Mouse (Mus musculus) frontal cortex, postnatal 14 days (tissue): ENCODE results near the gene Zmiz2.
A peak's percentile ranks its signal among the peaks of the same experiment; 100 is the strongest.
"Not testable (repeated sequence)": the region's sequence is repeated elsewhere in the genome, so short reads cannot be mapped to it uniquely, and the experiment has no call there.

ENCODE experiments used
- DNase-seq, 2 experiments: peaks; one replicate each; pipeline ENCODE4 v3.0.0; 2022; ENCODE audit warnings: low spot score in 2 of 2

Zmiz2 gene

DNA sequence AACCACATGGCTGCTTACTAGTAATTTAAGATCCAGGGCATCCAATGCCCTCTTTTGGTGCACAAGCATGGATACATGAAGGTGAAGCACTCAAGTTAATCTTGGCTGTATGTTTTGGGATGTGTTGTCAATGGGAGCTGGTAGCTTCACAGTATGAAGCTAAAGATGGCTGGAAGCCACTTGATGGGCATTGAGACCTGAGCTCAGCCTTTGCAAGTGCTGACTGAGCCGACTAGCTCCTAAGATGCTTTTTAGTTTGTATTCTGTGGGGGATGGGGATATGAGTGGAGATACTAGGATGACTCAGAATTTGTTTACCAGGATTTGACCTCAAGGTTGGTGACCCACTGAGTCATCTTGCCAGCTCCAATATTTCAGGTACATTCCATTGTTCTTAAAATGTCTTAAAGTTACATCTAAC is 31.4 kb downstream of the Zmiz2 start:
- DNase-seq = no peak

GRCm38 (mm10) chr11:6420722-6421350 is 32.0 kb downstream of the Zmiz2 start:
- no peak for DNase-seq

DNA sequence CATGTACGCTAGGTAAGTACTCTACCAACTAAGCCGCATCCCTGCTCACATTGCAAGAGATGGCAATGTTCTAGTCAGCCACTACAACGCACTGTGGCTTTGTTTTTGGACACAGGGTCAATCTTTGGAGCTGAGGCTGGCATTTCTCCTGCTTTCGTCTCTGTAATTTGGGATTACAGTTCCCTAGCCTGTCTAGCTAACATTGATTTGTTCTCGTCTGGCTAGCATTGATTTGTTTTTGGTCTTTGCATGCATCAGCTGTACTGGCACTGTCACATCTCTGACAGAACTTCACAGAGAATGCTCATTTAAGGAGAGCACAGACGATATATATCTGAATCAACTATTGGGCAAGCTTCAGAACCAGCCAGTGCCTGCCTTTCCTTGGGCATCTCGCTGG is 41.3 kb downstream of the Zmiz2 start:
- no peak for DNase-seq

GRCm38 (mm10) chr11:6436442-6436841 is 47.6 kb downstream of the Zmiz2 start:
- no peak for DNase-seq

DNA sequence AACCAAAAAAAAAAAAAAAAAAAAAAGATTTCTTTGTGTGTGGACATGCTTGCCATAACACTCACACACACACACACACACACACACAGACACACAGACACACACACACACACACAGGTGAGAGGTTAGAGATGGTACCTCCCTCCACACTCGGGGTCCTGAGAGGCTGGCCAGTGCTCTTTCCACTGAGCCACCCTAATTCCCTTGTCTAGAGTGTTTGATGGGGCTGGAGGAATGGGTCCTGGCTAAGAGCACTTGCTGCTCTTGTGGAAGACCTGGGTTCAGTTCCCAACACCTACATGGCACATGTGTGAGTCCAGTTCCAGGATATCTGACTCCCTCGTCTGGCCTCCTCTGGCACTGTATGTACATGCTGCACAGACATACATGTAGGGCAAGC is 48.8 kb downstream of the Zmiz2 start:
- no peak for DNase-seq

- DNase-seq = no peak
Measured at GRCm38 (mm10) chr11:6440171-6440570, 51.3 kb downstream of the Zmiz2 start.

- no peak for DNase-seq
Measured at GRCm38 (mm10) chr11:6442566-6442965, 53.7 kb downstream of the Zmiz2 start.

DNA sequence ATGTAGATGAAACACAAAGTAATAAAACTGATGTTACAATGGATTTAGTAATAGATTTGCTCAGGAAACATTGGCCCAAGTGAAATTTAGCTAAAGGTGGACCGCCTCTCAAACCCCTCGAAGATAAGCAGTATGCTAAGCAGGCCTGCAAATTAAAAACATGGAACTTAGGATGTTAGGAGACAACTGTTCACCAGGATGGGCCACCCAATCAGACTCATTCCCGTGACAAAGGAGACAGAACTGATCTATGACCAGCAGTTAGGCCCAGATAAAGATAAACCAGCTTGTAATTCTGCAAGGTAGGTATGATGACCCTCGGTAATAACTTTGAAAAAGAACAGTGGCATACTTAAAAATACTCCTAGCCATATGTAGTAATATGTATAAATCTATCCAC is 54.2 kb downstream of the Zmiz2 start:
- no peak for DNase-seq

GRCm38 (mm10) chr11:6443727-6444076 is 54.8 kb downstream of the Zmiz2 start:
- no peak for DNase-seq

- DNase-seq = peak; percentile 99 to 100
Measured at GRCm38 (mm10) chr11:6444077-6444853, 55.4 kb downstream of the Zmiz2 start, which contains the start of gene H2afv. H2afv (minus strand) TSS chr11:6444443.

GRCm38 (mm10) chr11:6445441-6445840 is 56.6 kb downstream of the Zmiz2 start:
- DNase-seq = no peak

- DNase-seq = no peak
Measured at GRCm38 (mm10) chr11:6445951-6446350, 57.1 kb downstream of the Zmiz2 start.

DNA sequence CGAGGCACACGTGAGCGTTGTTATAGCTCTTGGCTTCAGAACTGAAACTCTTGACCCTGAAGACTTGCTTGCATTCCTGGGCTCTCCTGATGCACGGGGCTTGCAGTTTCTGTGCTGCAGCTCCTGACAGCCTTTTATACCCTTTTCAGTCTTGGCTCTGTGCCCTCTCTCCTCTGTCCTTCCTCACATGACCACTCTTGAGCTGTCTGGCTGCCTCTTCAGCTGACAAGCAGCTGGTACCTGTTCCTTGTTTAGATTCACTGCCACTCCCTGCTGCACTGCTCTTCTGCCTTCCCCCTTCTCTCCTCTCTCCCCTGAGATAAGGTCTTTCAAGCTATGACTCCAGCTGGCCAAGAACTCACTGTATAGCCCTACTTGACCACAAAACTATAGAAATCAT is 58.6 kb downstream of the Zmiz2 start:
- DNase-seq = no peak

DNA sequence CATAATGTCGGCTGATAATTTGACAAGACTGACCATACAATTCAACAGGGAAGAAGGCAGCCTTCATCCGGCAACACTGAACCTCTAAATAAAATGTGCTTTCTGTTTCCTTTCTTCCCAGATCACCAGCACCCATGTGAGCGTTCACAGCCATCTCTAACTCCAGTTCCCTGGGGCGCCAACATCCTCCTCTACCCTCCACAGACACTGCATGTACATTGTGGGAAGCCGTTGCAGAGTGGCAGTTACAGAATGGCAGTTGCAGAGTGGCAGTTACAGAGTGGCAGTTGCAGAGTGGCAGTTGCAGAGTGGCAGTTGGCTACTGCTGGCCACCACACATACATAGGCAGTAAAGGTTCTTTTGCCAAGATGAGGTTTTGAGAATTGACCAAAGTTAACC is 59.3 kb downstream of the Zmiz2 start:
- DNase-seq = not testable (repeated sequence)
